Mouse (Mus musculus) fat pad, adult 2 months (tissue): ENCODE results near the gene Pdzrn3.

ENCODE experiments used
- DNase-seq: peaks from one replicate; pipeline ENCODE4 v3.0.0-alpha.2; 2011; ENCODE audit warnings: low read depth, low spot score; ENCODE audit errors: extremely low read depth

Pdzrn3 gene

DNA sequence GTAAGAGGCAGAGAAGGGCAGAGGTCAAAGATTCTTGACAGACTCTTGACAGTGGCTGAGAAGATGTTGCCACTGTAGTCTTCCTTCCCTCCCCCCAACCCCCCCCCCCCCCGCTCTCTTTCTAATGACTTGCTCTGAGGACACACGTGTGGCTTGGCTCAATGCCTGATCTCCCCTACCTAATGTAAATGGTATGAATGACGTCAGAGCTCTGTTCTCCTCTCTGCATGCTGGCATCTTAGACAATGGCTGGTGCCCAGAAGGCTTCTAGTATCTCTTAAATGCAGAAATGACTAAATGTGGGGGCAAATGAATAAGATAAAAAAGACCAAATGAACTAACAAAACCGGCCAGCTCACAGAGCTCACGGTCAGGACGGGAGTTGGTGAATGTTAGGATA, 49.2 kb downstream of the Pdzrn3 start:
- DNase-seq, result no peak

DNA sequence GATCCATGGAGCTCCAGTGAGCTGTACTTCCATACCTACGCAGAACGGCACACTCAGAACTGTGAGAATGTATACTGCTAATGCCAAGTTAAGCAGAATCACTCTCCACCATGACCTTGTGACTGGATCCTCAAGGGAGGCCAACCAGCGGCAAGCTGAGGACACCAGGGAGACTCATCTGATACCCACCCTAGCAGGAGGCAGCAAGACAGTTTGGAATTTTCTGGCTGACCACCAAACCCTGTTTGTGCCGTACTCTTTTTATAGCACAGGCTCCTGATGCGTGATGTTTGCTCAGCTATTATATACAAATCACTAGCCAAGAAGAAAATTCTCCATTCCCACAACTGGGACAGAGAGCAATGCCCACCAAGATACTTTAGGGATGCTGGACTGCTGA, 50.0 kb downstream of the Pdzrn3 start:
- no peak for DNase-seq

- DNase-seq, result no peak
These were observed 50.5 kb downstream of the Pdzrn3 start for GRCm38 (mm10) chr6:101327196-101327595.

DNA sequence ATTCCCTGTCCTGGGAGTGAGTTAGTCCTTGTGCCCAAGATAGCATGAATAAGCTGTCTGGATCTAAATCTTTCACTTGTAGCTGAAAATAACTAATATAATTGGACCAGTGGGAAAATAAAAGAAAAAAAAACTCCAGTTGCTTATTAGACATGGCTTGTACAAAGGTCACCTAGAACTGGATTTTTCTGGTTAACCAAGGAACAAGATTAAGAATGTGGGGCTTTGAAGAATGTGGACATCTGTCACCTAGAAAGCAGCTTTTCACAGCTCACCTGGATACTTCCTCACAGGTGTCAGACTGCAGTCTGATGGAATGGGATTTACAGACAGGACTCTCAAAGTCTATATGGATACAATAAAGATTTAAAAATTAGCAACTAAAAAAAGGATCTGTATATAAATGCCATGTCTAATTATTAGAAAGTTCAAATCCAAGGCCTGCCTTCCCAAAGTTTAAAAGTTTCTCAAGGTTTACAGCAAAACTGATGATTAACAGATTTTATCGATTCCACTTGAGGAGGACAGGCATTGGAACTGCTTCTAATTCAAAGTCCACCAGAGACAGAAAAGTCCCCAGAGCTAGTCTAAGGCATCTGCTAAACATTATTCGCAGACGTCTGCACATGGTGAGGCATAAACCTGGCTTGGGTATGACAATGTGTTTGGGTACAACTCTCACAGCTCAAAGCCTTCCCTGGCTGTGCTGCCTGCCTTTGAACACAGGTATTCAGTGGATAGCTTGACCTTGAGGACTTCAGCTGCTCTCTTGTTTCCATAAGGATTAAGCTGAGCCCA, 51.7 kb downstream of the Pdzrn3 start:
- DNase-seq, result no peak

DNA sequence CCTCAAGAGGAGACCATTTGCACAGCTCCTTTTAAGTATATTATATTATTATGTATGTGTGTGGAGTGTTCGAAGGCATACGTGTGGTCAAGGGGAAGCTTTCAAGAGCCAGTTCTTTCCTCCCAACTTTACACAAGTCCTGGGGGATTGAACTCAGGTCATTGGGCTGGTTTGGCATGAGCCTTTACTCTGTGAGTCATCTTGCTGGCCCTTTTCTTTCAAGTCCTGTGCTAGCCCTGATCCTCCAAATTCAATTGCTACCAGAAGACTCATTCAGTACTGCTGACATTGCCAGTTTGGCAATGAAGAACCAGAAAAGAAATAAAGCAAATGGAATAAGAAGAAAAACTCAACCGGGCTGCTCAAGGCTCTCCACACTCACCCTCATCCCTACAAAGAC, 55.1 kb downstream of the Pdzrn3 start:
- DNase-seq, result no peak

DNA sequence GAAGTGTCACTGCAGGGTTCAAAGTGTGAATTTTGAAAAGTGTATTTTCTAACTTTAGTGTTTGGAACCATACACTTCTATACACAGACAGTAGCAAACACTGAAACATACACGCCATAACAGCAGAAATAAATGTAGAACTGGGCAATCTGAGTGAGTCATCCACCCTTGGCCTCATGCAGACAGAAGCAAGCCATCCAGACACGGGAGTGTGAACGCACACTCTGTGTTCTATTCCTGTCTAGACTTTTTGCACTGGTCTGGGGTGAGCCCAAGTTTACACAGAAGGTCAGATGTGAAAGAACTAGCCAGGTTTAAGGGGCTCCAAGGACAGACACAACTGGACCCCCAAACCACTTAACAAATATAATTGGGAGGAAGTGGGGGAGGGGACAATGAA, 57.3 kb downstream of the Pdzrn3 start:
- no peak for DNase-seq

GRCm38 (mm10) chr6:101319374-101319967, 58.2 kb downstream of the Pdzrn3 start:
- no peak for DNase-seq

DNA sequence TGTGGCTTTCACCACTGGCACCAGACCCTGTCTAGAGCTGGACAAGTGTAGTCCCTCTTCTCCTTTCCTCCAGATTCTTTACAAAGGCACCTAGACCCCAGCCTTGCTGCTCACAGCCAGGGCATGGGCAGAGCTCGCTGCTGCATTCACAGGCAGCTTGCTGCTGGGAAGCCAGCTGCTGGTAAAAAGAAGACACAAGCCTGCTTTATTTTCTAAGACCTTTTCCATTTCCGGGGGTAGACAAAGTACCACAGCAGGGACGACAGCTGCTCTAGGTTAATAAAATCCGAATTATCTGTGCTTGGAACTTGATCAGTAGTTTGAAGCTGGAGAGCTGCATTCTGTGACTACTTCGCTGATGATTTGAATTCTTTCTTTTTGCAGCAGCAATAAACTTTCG, 59.2 kb downstream of the Pdzrn3 start:
- no peak for DNase-seq

- no peak for DNase-seq
These were observed 66.3 kb downstream of the Pdzrn3 start for GRCm38 (mm10) chr6:101311446-101311845.

DNA sequence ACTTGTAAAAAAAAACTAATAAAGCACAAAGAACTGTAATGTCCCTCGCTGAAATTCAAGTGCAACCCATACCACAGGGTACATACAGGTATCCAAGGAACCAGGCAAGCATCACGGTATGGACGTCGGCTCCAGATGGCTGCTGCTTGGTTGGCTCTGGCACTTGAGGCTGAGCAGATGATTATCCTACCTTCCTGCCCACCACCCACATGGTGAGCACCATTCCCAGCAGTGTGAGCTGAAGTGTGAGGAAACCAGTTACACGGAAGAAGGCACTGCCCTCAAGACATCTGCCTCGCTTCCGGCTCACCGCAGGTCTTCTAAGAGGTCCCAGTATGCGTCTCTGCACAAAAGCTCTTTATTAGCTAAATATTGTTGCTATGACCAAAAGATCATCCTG, 67.2 kb downstream of the Pdzrn3 start:
- no peak for DNase-seq

DNA sequence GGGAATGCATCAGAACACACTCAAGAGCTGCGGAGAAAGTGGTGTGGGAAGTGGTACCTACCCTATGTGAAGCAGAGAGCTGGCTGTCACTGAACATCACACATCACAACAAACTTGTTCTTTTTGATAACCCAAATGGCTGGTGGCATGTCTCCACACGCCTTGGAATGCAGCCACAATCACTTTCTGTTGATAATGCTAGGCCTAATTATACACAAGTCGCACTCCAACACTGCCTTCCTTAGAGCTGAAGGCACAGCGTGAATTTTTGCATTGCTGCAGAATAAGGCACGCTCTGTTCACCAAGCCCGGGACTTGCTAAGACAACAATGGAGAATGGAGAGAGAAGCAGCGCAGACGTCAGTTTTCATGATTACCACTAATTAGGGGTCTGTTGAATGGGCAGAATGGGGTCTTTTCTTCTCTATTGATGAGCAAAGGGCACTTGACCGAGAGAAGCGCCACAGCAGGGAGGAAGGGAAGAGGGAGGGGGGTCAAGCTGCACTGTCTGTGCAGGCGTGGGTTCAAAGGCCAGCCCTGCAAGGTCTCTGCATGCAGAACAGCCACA, 69.6 kb downstream of the Pdzrn3 start:
- no peak for DNase-seq

DNA sequence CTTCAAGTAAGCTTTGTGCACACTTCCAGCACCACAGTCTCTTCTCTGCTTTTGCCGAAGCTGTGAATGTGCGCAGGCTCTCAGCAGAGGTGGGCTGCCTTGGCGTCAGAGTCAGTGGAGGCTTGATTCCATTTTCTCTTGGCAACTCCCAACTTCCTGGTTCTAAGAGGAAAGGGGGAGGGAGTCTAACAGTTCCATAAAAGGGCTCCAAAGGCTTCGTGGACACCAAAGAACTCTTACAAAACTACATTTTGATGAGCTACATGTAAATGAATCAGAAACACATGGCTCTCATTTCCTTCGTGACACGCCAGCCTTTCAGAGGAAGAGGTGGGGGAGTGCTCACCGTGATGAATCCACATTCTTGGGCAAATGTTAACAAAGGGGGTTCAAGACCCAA, 70.9 kb downstream of the Pdzrn3 start:
- no peak for DNase-seq

- no peak for DNase-seq
These were observed 72.2 kb downstream of the Pdzrn3 start for GRCm38 (mm10) chr6:101305543-101305942.

GRCm38 (mm10) chr6:101303959-101304738, 73.5 kb downstream of the Pdzrn3 start:
- no peak for DNase-seq

- no peak for DNase-seq
These were observed 74.2 kb downstream of the Pdzrn3 start for GRCm38 (mm10) chr6:101303501-101303900.

GRCm38 (mm10) chr6:101301154-101301553, 76.5 kb downstream of the Pdzrn3 start:
- DNase-seq, result no peak

DNA sequence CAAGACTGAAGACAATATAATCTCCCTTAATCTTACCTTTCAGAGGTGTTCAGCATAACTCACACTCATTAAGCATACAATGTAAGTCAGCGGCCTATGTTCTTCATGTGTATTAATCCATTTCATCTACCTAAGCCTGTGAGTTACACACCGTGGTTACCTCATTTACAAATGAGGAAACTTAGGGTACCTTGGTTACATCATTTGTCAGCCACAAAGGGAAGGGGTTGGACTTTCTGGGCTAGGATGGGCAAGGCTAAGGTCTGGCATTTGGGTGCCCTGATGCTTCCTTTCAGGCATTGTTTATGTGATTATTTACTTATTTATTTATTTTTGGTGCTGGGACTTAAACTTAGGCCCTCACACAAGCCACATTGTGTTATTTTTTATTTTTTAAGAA, 78.3 kb downstream of the Pdzrn3 start:
- no peak for DNase-seq

- DNase-seq, result no peak
These were observed 79.9 kb downstream of the Pdzrn3 start for GRCm38 (mm10) chr6:101297563-101298520.

GRCm38 (mm10) chr6:101296997-101297396, 80.7 kb downstream of the Pdzrn3 start:
- no peak for DNase-seq

DNA sequence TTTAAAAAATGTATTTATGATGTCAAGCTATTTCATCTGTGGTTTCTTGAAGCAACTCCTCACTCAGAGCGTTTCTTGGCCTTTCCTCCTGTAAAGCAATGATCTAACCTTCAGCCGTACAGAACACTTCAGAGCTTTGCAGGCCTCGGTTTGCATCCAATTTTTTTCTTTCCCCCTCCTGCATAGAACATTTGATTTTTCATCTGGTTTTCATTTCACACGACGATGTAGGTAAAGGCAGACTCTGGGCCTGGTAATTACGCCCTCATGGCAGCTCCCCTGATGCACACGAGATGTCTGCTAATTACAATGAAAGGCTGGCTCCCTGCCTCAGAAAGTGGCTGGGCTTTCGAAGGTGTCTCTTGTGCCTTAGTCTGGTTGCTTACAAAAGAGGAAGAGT, 81.4 kb downstream of the Pdzrn3 start:
- no peak for DNase-seq
